Mouse (Mus musculus) myocyte (in vitro differentiated cells): Measurements from ENCODE around the gene Bid. TPM values are rescaled to one million over a fixed set of nuclear protein-coding genes. Genes with fewer than 3 reads are reported as not detected.
"Not testable (repeated sequence)": the region's sequence is repeated elsewhere in the genome, so short reads cannot be mapped to it uniquely, and the experiment has no call there.

Source experiments
- H3K27me3 ChIP-seq: one replicate; pipeline ENCODE4 v1.6.1; 2011; ENCODE audit not compliant: control insufficient read depth, insufficient read depth, insufficient read length
- H3K36me3 ChIP-seq: one replicate; pipeline ENCODE4 v1.6.1; 2011; ENCODE audit not compliant: control insufficient read depth, insufficient read depth
- H3K4me2 ChIP-seq: one replicate; pipeline ENCODE4 v1.6.1; 2011; ENCODE audit warnings: low read depth, control low read depth
- H3K4me3 ChIP-seq: one replicate; pipeline ENCODE4 v1.5.1; 2011; ENCODE audit warnings: mild to moderate bottlenecking, control low read depth, moderate library complexity
- H3K79me2 ChIP-seq: one replicate; pipeline ENCODE4 v1.6.1; 2011; ENCODE audit not compliant: control insufficient read depth, insufficient read depth
- H3ac ChIP-seq: one replicate; pipeline ENCODE4 v1.6.1; 2011; ENCODE audit not compliant: control insufficient read depth, insufficient read length
- CEBPB ChIP-seq: IDR thresholded peaks from 2 replicates; pipeline ENCODE4 v1.6.1; 2011; ENCODE audit warnings: mild to moderate bottlenecking, moderate library complexity; ENCODE audit not compliant: poor library complexity, insufficient read depth, severe bottlenecking
- E2F4 ChIP-seq: IDR thresholded peaks from one replicate; pipeline ENCODE4 v1.6.1; 2011; ENCODE audit warnings: mild to moderate bottlenecking, control low read depth, moderate library complexity; ENCODE audit not compliant: insufficient read depth
- MAX ChIP-seq: IDR thresholded peaks from one replicate; pipeline ENCODE4 v1.6.1; 2011; ENCODE audit warnings: low read depth, mild to moderate bottlenecking, control low read depth
- MYOD1 ChIP-seq, 3 experiments: IDR thresholded peaks; one replicate each; pipeline ENCODE4 v1.6.1; 2011; ENCODE audit warnings: control low read depth in 2 of 3, low read depth in 2 of 3, mild to moderate bottlenecking in 2 of 3, moderate library complexity in 1 of 3; ENCODE audit not compliant: insufficient read length in 2 of 3, control insufficient read depth in 1 of 3
- MYOG ChIP-seq, 3 experiments: IDR thresholded peaks; one replicate each; pipeline ENCODE4 v1.6.1; 2011; ENCODE audit warnings: control low read depth in 2 of 3, low read depth in 2 of 3, mild to moderate bottlenecking in 2 of 3; ENCODE audit not compliant: insufficient read length in 2 of 3, control insufficient read depth in 1 of 3, insufficient read depth in 1 of 3
- POLR2A ChIP-seq: IDR thresholded peaks from one replicate; pipeline ENCODE4 v1.6.1; 2011; ENCODE audit warnings: low read depth, mild to moderate bottlenecking, control low read depth, moderate library complexity; ENCODE audit not compliant: insufficient read length
- POLR2AphosphoS2 ChIP-seq: IDR thresholded peaks from one replicate; pipeline ENCODE4 v1.6.1; 2011; ENCODE audit warnings: low read depth, control low read depth; ENCODE audit not compliant: insufficient read length
- REST ChIP-seq: IDR thresholded peaks from one replicate; pipeline ENCODE4 v1.6.1; 2011; ENCODE audit warnings: mild to moderate bottlenecking, control low read depth, moderate library complexity; ENCODE audit not compliant: insufficient read depth, insufficient read length
- SRF ChIP-seq: IDR thresholded peaks from one replicate; pipeline ENCODE4 v1.6.1; 2011; ENCODE audit warnings: low read depth; ENCODE audit not compliant: control insufficient read depth, insufficient read length
- TCF12 ChIP-seq: IDR thresholded peaks from one replicate; pipeline ENCODE4 v1.6.1; 2011; ENCODE audit warnings: mild to moderate bottlenecking, control low read depth; ENCODE audit not compliant: poor library complexity, insufficient read depth, severe bottlenecking
- TCF3 ChIP-seq: IDR thresholded peaks from one replicate; pipeline ENCODE4 v1.6.1; 2011; ENCODE audit warnings: low read depth, control low read depth; ENCODE audit not compliant: insufficient read length
- USF1 ChIP-seq: IDR thresholded peaks from one replicate; pipeline ENCODE4 v1.6.1; 2011; ENCODE audit warnings: low read depth, mild to moderate bottlenecking, control low read depth, moderate library complexity
- polyA plus RNA-seq: library from polyadenylated mRNA; unstranded; fragments of >200 nt; fragmentation: generic; extraction: Trizol; gene quantifications from one replicate; pipeline ENCODE4 v1.2.1, GENCODE M21; 2012; ENCODE audit warnings: missing spikeins

The Bid gene
- polyA plus RNA-seq, 1 experiment = 34.3 TPM

DNA sequence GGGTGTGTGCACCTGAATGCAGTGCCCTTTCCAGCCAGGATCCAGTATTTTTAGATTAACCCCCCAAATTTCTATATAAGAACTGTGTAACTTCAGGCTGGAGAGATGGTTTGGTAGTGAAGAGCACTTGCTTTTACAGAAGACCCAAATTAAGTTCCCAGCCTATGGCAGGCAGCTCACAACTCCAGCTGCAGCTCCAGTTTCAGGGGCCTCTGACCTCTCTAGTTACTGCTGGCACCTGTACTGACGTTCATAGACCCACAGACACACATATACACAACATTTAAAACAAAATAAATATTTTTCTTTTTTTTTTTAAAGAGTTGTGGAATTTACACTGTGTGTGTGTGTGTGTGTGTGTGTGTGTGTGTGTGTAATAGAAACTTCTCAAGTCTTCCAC, 12.8 kb upstream of the Bid start:
- TF ChIP-seq MYOD1 (IDR thresholded peaks at IDR 0.05; ENCODE audit: control insufficient read depth in 1 of 3, insufficient read length in 2 of 3, low read depth in 2 of 3) (no peak), CEBPB (no peak), USF1 (no peak), POLR2A (no peak), POLR2AphosphoS2 (no peak), MYOG (IDR thresholded peaks at IDR 0.05; ENCODE audit: control insufficient read depth in 1 of 3, insufficient read depth in 1 of 3, insufficient read length in 2 of 3, low read depth in 2 of 3) (no peak), TCF12 (no peak), REST (no peak), E2F4 (no peak), SRF (no peak)
- no peaks in the 10 kb centered on the region for H3K27me3 ChIP-seq
- H3K4me3 ChIP-seq = no peak overlapping the region
- no peak overlapping the region for H3K4me2 ChIP-seq
- peaks cover 4% of the 10 kb centered on the region for H3K36me3 ChIP-seq
- no peaks in the 10 kb centered on the region for H3K79me2 ChIP-seq
- H3ac ChIP-seq = no peak overlapping the region

DNA sequence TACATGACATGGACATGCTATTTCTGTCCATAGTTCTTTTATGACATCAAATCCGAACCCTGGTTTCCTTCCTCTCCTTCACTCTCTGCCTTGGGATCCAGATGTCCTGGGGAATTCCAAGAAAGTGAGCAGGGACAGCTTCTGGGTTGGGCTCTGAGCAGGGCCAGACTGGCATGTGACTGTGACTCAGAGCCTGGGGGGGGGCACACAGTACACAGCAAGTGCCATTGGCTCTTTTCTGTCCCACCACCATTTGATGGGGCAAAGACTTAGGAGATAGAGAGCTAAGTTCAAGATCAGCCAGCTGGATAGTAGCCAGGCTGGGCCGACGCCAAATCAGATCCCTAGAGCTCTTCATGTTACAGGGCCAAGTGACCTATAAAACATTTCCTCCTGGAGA, 11.1 kb upstream of the Bid start:
- H3K4me2 ChIP-seq = peak overlapping the region; percentile 51
- H3ac ChIP-seq = no peak overlapping the region
- H3K4me3 ChIP-seq = no peak overlapping the region
- H3K79me2 ChIP-seq = no peaks in the 10 kb centered on the region
- TF ChIP-seq MAX (no peak), CEBPB (no peak), TCF12 (no peak), REST (no peak), USF1 (peak; percentile 63), E2F4 (no peak), POLR2A (no peak), MYOG (IDR thresholded peaks at IDR 0.05; ENCODE audit: control insufficient read depth in 1 of 3, insufficient read depth in 1 of 3, insufficient read length in 2 of 3, low read depth in 2 of 3) (peak in 1 of 3 experiments; percentile 35), MYOD1 (IDR thresholded peaks at IDR 0.05; ENCODE audit: control insufficient read depth in 1 of 3, insufficient read length in 2 of 3, low read depth in 2 of 3) (no peak), TCF3 (no peak), SRF (no peak), POLR2AphosphoS2 (no peak)
- H3K27me3 ChIP-seq = no peaks in the 10 kb centered on the region
- no peaks in the 10 kb centered on the region for H3K36me3 ChIP-seq

DNA sequence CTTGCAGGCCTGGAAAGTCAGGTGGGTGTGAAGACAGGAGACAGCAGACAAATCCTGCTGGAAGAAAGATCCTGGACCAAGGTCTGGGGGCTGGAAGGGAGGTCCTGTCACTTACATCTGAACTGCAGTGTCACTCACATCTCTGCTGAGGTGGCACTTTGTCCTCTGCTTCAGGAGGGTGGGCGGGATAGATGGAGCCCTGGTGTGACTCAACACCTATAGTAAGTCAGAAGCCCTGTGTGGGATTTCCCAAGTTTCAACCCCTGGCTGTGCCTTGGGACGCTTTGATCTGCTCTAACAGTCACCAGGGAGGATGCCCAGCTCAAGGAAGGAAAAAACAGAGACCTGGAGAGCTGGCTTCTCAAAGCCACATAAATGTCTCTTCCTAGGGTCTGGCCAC, 10.2 kb upstream of the Bid start:
- Histone ChIP-seq H3K4me3 (no peak overlapping the region), H3K36me3 (no peaks in the 10 kb centered on the region), H3K4me2 (peak overlapping the region; percentile 51), H3ac (no peak overlapping the region), H3K27me3 (no peaks in the 10 kb centered on the region), H3K79me2 (no peaks in the 10 kb centered on the region)
- TF ChIP-seq TCF12 = no peak
- no peak for TF ChIP-seq USF1
- TF ChIP-seq REST = no peak
- no peak for TF ChIP-seq POLR2AphosphoS2
- TF ChIP-seq MYOD1 (IDR thresholded peaks at IDR 0.05; ENCODE audit: control insufficient read depth in 1 of 3, insufficient read length in 2 of 3, low read depth in 2 of 3) = no peak
- TF ChIP-seq MAX = no peak
- no peak for TF ChIP-seq SRF
- no peak for TF ChIP-seq POLR2A
- TF ChIP-seq CEBPB = no peak
- TF ChIP-seq MYOG (IDR thresholded peaks at IDR 0.05; ENCODE audit: control insufficient read depth in 1 of 3, insufficient read depth in 1 of 3, insufficient read length in 2 of 3, low read depth in 2 of 3) = no peak
- no peak for TF ChIP-seq TCF3
- no peak for TF ChIP-seq E2F4

DNA sequence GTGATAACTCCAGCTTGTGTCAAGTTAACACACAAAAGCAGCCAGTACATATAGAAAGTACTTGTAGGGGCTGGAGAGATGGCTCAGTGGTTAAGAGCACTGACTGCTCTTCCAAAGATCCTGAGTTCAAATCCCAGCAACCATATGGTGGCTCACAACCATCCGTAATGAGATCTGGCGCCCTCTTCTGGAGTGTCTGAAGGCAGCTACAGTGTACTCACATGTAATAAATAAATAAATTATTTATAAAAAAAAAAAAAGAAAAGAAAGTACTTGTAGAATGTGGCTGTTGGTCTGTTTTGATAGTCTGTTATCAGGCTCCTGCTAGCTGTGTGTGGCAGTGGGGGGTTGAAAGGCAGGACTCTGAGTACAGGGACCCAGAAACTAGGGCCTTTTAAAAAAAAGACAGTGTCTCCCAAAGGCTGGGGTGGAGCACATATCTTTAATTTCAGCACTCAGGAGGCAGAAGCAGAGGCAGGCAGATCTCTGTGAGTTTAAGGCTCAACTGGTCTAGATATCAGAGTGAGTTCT, 8.2 kb upstream of the Bid start:
- not testable (repeated sequence) for H3K4me2 ChIP-seq, H3K27me3 ChIP-seq, H3K4me3 ChIP-seq, H3ac ChIP-seq, H3K36me3 ChIP-seq, H3K79me2 ChIP-seq

DNA sequence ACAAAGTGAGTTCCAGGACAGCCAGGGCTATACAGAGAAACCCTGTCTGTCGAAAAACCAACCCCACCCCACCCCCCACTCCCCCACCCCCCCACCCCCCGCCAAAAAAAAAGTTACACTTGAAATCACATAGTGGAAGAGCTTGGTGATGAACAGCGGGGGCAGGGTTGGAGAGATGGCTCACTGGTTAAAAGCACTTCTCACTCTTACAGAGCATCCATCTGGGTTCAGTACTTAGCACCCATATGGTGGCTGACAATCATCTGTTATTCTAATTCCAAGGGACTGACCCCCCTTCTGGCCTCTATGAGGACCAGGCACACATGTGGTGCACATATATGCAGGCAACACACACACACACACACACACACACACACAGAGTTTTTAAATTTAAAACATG, 1.3 kb upstream of the Bid start:
- H3K36me3 ChIP-seq = no peaks in the 10 kb centered on the region
- H3K4me3 ChIP-seq = no peak overlapping the region
- peaks cover 16% of the 10 kb centered on the region for H3K79me2 ChIP-seq
- H3ac ChIP-seq = no peak overlapping the region
- TF ChIP-seq POLR2A (no peak), MAX (no peak)
- H3K4me2 ChIP-seq = no peak overlapping the region
- H3K27me3 ChIP-seq = no peaks in the 10 kb centered on the region

DNA sequence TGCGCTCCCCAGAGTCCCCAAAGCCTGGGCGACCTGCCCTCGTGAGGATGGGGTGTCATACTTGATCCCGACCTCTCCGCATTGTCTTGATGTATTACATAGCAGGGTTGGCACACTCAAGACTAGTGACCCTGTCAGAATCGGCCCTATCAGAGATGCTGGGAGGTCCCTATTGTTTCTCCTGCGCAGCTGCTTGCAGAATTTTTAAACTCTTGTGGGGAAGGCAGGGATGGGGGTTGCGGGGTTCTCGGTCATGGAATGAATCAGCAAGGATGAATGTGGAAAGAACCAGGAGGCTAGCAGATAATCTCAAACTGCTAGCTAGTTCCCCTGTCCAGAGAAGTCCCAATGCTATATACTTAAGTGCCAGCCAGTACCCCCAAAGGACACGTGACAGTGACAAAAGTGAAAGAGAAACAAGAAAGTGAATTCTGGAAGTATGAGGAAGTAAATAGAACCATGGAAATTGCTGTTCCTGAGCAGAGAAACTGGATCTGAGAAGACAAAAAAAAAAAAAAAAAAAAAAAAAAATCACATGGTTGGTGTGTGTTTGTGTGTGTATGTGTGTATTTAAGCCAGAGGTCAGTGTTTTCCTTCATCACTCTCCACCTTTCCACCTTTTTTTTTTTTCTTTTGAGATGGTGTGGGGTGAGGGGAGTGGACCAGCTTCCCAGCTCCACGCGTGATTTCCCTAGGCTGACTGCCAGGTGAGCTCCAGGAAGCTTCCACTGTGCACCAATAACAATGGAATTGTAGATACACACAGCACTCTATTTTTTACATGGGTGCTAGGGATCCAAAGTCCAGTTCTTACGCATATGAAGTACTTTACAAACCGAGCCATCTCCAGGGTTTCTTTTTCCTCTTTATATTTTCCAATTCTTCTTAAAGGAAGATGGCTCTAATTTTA, 574 bp upstream of the Bid start:
- not testable (repeated sequence) for H3K27me3 ChIP-seq, H3K36me3 ChIP-seq
- Histone ChIP-seq H3K4me3 (peak overlapping the region; percentile 70), H3ac (peak overlapping the region; percentile 12), H3K4me2 (peak overlapping the region; percentile 94), H3K79me2 (peaks cover 24% of the 10 kb centered on the region)
